In genomic region chr4:144950327-144950711, GRCm38 (mm10) we compare ENCODE assay signal across 9 mouse cellular contexts. TPM values are rescaled to one million over a fixed set of nuclear protein-coding genes. Genes with fewer than 3 reads are reported as not detected.
DNase-seq lines count a peak whose midpoint lies in the region; ATAC-seq lines count a peak whose summit lies in the region.
"Had no signal": no experiment of that assay in that cellular context is flagged by ENCODE, and none has a peak within 500 bp of the region (broad histone marks: within the 10 kb centered on the region; RNA-seq: fewer than 3 reads in every experiment).

No protein-coding gene starts in this region.

- ATAC-seq in forebrain, embryonic 16.5 days, result no peak
- no peak; the same call in 1 of the 2 replicates for ATAC-seq in kidney, embryonic 15.5 days (replicated peaks; ENCODE audit: low FRiP score)
- ATAC-seq in embryonic facial prominence, embryonic 14.5 days (ENCODE audit: low read depth), result no peak
- no peak for ATAC-seq in liver, embryonic 12.5 days

- no peak overlapping the region for H3K9ac ChIP-seq in forebrain, embryonic 16.5 days (replicated peaks; ENCODE audit: low read depth, low read length)
- H3K9ac ChIP-seq in kidney, embryonic 15.5 days, result no peak overlapping the region
- no peak overlapping the region for H3K9ac ChIP-seq in embryonic facial prominence, embryonic 14.5 days (ENCODE audit: low read depth, low read length)
- peak overlapping the region; percentile 62; the same call in 1 of the 2 replicates for H3K9ac ChIP-seq in liver, embryonic 12.5 days

- no peak overlapping the region for H3K4me3 ChIP-seq in forebrain, embryonic 10.5 days
- H3K4me3 ChIP-seq in forebrain, embryonic 16.5 days (replicated peaks; ENCODE audit: low read length), result no peak overlapping the region
- no peak overlapping the region for H3K4me3 ChIP-seq in kidney, embryonic 15.5 days (replicated peaks)
- no peak overlapping the region for H3K4me3 ChIP-seq in embryonic facial prominence, embryonic 14.5 days (ENCODE audit: low read depth, low read length)
- no peak overlapping the region for H3K4me3 ChIP-seq in liver, embryonic 12.5 days

- no peaks in the 10 kb centered on the region for H3K36me3 ChIP-seq in forebrain, embryonic 10.5 days (replicated peaks)
- no peaks in the 10 kb centered on the region for H3K36me3 ChIP-seq in forebrain, embryonic 16.5 days (ENCODE audit: control insufficient read depth, insufficient read depth)
- no peaks in the 10 kb centered on the region for H3K36me3 ChIP-seq in kidney, embryonic 15.5 days
- no peaks in the 10 kb centered on the region for H3K36me3 ChIP-seq in embryonic facial prominence, embryonic 14.5 days (ENCODE audit: control insufficient read depth, insufficient read depth, low read length)
- no peaks in the 10 kb centered on the region for H3K36me3 ChIP-seq in liver, embryonic 12.5 days

- H3K27me3 ChIP-seq in forebrain, embryonic 10.5 days (ENCODE audit: poor library complexity, severe bottlenecking), result no peaks in the 10 kb centered on the region
- H3K27me3 ChIP-seq in forebrain, embryonic 16.5 days (replicated peaks; ENCODE audit: control insufficient read depth, insufficient read depth, low read length), result no peaks in the 10 kb centered on the region
- no peaks in the 10 kb centered on the region for H3K27me3 ChIP-seq in kidney, embryonic 15.5 days
- no peaks in the 10 kb centered on the region for H3K27me3 ChIP-seq in embryonic facial prominence, embryonic 14.5 days (replicated peaks; ENCODE audit: control insufficient read depth, insufficient read depth, low read length)
- no peaks in the 10 kb centered on the region for H3K27me3 ChIP-seq in liver, embryonic 12.5 days (replicated peaks)

- H3K27ac ChIP-seq in forebrain, embryonic 10.5 days, result peak overlapping the region; percentile 78
- H3K27ac ChIP-seq in forebrain, embryonic 16.5 days (ENCODE audit: low read length), result no peak overlapping the region
- peak overlapping the region; percentile 91 for H3K27ac ChIP-seq in kidney, embryonic 15.5 days
- peak overlapping the region; percentile 28; the same call in 1 of the 2 replicates for H3K27ac ChIP-seq in embryonic facial prominence, embryonic 14.5 days (replicated peaks; ENCODE audit: low read depth, low read length)
- H3K27ac ChIP-seq in liver, embryonic 12.5 days, result peak overlapping the region; percentile 82

- 57% methylated on average over 3 of the region's 3 CpGs for WGBS in forebrain, embryonic 10.5 days
- 42% methylated on average over 3 of the region's 3 CpGs for WGBS in forebrain, embryonic 16.5 days
- WGBS in kidney, embryonic 15.5 days, result 50% methylated on average over 3 of the region's 3 CpGs
- 52% methylated on average over 3 of the region's 3 CpGs for WGBS in embryonic facial prominence, embryonic 14.5 days
- WGBS in liver, embryonic 12.5 days (ENCODE audit: insufficient replicate concordance), result 59% methylated on average over 3 of the region's 3 CpGs

- H3K4me1 ChIP-seq in forebrain, embryonic 10.5 days, result peaks cover 15% of the 10 kb centered on the region
- peaks cover 2% of the 10 kb centered on the region; the same call in 1 of the 2 replicates for H3K4me1 ChIP-seq in forebrain, embryonic 16.5 days (replicated peaks; ENCODE audit: control insufficient read depth, insufficient read depth, low read length)
- peaks cover 33% of the 10 kb centered on the region for H3K4me1 ChIP-seq in kidney, embryonic 15.5 days
- peaks cover 18% of the 10 kb centered on the region for H3K4me1 ChIP-seq in embryonic facial prominence, embryonic 14.5 days (ENCODE audit: control insufficient read depth, insufficient read depth, low read length)
- peaks cover 40% of the 10 kb centered on the region for H3K4me1 ChIP-seq in liver, embryonic 12.5 days

- DNase-seq in forebrain, embryonic 10.5 days (ENCODE audit: extremely low spot score, low spot score), result no peak
- DNase-seq in kidney, postnatal 36 days, result no peak
- no peak for DNase-seq in embryonic facial prominence, embryonic 14.5 days (ENCODE audit: low spot score)
- DNase-seq in layer of hippocampus, postnatal 14 days (ENCODE audit: low spot score in 2 of 2), result no peak
- DNase-seq in cerebellum, adult 9-10 months, result no peak
- DNase-seq: thymus, adult 18-20 months had no signal

- H3K4me2 ChIP-seq in forebrain, embryonic 16.5 days (ENCODE audit: low read length), result no peak overlapping the region
- no peak overlapping the region for H3K4me2 ChIP-seq in kidney, embryonic 15.5 days
- H3K4me2 ChIP-seq in embryonic facial prominence, embryonic 14.5 days (ENCODE audit: low read depth, low read length), result no peak overlapping the region
- peak overlapping the region; percentile 58 for H3K4me2 ChIP-seq in liver, embryonic 12.5 days

- no peaks in the 10 kb centered on the region for H3K9me3 ChIP-seq in forebrain, embryonic 10.5 days
- H3K9me3 ChIP-seq in forebrain, embryonic 16.5 days (ENCODE audit: control insufficient read depth, low read length), result no peaks in the 10 kb centered on the region
- H3K9me3 ChIP-seq in kidney, embryonic 15.5 days (replicated peaks), result no peaks in the 10 kb centered on the region
- H3K9me3 ChIP-seq in embryonic facial prominence, embryonic 14.5 days (ENCODE audit: control insufficient read depth, low read length), result no peaks in the 10 kb centered on the region
- H3K9me3 ChIP-seq in liver, embryonic 12.5 days (replicated peaks), result no peaks in the 10 kb centered on the region

RNA-seq across cellular contexts. Expression of gene Dhrs3, which starts 57.7 kb away (rescaled TPM):
- 12.2 and 15.3 TPM in 2 replicates for polyA plus RNA-seq in forebrain, embryonic 10.5 days (2016; fragmentation: Nextera tagmentation; extraction: Ambion mirVana)
- polyA plus RNA-seq in forebrain, embryonic 16.5 days (2015; fragmentation: Nextera tagmentation; extraction: Ambion mirVana), result 16.3 and 28.1 TPM in 2 replicates
- polyA plus RNA-seq in kidney, embryonic 15.5 days (2015; fragmentation: Nextera tagmentation; extraction: Ambion mirVana), result 207 TPM in 2 replicates
- polyA plus RNA-seq in embryonic facial prominence, embryonic 14.5 days (2014; fragmentation: Nextera tagmentation; extraction: Ambion mirVana), result 66.8 and 67.4 TPM in 2 replicates
- polyA plus RNA-seq in liver, embryonic 12.5 days (2016; fragmentation: Nextera tagmentation; extraction: Ambion mirVana), result 33.9 and 34.9 TPM in 2 replicates
- 10 to 100 TPM; 21.2 to 30.8 TPM for total RNA-seq in layer of hippocampus, postnatal 14 days (2021)
